Mouse (Mus musculus) lung, adult 18-20 months (tissue): ENCODE measurements around the gene Spef2.

ENCODE experiments used
- DNase-seq, 2 experiments: peaks; one replicate each; pipeline ENCODE4 v3.0.0; 2022; ENCODE audit warnings: mixed read lengths in 2 of 2

Spef2 gene

DNA sequence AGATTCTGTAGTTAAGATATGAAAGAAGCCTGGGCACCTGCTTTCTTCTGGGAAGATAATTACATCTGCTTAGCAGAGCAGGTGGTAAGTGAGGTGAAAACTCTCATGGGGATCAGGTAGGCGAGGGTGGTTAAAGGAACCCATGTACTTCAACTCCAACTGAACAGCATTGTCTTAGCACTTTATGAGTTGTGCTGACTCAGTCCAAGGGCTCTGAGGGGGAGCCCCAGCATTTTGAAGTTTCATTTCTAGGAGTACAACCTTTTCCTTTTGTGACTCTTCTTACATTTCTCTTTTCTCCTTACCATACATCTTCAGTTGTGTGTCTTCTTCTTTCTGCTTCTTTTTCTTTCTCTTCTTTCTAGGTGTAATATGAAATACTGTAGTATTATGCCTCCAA is 213.5 kb downstream of the Spef2 start:
- DNase-seq: no peak

- no peak for DNase-seq
Measured at GRCm38 (mm10) chr15:9533356-9533902, 215.2 kb downstream of the Spef2 start.

GRCm38 (mm10) chr15:9530076-9530475 is 218.6 kb downstream of the Spef2 start, which contains the start of gene Il7r:
TSS of gene Il7r (minus strand) at chr15:9530176.
- DNase-seq: no peak

DNA sequence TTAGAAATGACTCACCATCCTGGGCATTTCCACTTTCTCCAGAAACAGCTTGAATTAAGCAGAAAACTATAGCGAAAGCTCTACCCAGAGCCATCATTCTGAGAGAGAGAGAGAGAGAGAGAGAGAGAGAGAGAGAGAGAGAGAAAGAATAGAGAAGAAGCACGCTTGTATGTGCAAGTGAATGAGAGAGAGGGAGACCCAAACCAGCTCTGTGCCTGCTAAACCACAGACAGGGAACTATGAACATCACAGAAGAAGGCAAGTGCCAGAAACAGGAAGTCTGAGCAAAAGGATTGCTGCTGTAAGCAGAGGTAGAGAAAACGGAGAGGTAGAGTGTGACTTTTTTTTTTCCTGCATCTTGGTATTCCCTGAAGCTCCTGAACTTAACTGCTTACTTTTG is 219.0 kb downstream of the Spef2 start:
- DNase-seq: no peak
